Mouse (Mus musculus) MEL (cell line): ENCODE data around the gene Fads1. TPM values are rescaled to one million over a fixed set of nuclear protein-coding genes. Genes with fewer than 3 reads are reported as not detected.
"Not testable (repeated sequence)": the region's sequence is repeated elsewhere in the genome, so short reads cannot be mapped to it uniquely, and the experiment has no call there.

Experiments used
- DNase-seq: peaks from one replicate; pipeline ENCODE4 v3.0.0; 2011; ENCODE audit warnings: low read depth, low spot score
- H3K27ac ChIP-seq: 2 replicates; pipeline ENCODE4 v1.5.1; 2012; ENCODE audit warnings: low read depth, mild to moderate bottlenecking, control low read depth, low read length, moderate library complexity; ENCODE audit not compliant: control insufficient read depth
- H3K27me3 ChIP-seq, 2 experiments: fragments of 150-350 bp in 1 of 2; sonication (generic) in 1 of 2; 2 replicates each; pipeline ENCODE4 v1.6.1; 2012; ENCODE audit warnings: low read length in 2 of 2, mild to moderate bottlenecking in 2 of 2, improper control_type of control experiment in 1 of 2, moderate library complexity in 1 of 2; ENCODE audit not compliant: insufficient read depth in 2 of 2, control insufficient read depth in 1 of 2
- H3K36me3 ChIP-seq, 2 experiments: 2 replicates each; pipeline ENCODE4 v1.6.1; 2012 to 2014; ENCODE audit warnings: low read length in 2 of 2, improper control_type of control experiment in 1 of 2, inconsistent platforms in 1 of 2, mild to moderate bottlenecking in 1 of 2; ENCODE audit not compliant: insufficient read depth in 2 of 2, control insufficient read depth in 1 of 2
- H3K4me1 ChIP-seq, 2 experiments: fragments of 150-350 bp in 1 of 2; sonication (generic) in 1 of 2; 2 replicates each; pipeline ENCODE4 v1.6.1; 2012; ENCODE audit warnings: low read length in 2 of 2, improper control_type of control experiment in 1 of 2, mild to moderate bottlenecking in 1 of 2; ENCODE audit not compliant: insufficient read depth in 2 of 2, control insufficient read depth in 1 of 2
- H3K4me3 ChIP-seq, 2 experiments: fragments of 150-350 bp in 1 of 2; sonication (generic) in 1 of 2; 2 replicates each; pipeline ENCODE4 v1.5.1; 2012; ENCODE audit warnings: low read depth in 2 of 2, low read length in 2 of 2, mild to moderate bottlenecking in 2 of 2, moderate library complexity in 2 of 2, control low read depth in 1 of 2, improper control_type of control experiment in 1 of 2; ENCODE audit not compliant: control insufficient read depth in 1 of 2, insufficient read depth in 1 of 2
- H3K79me2 ChIP-seq: 2 replicates; pipeline ENCODE4 v1.6.1; 2012; ENCODE audit warnings: mild to moderate bottlenecking, low read length, moderate library complexity; ENCODE audit not compliant: control insufficient read depth, poor library complexity, insufficient read depth
- H3K9ac ChIP-seq: 2 replicates; pipeline ENCODE4 v1.6.1; 2012; ENCODE audit warnings: low read depth, mild to moderate bottlenecking, control low read depth, low read length, moderate library complexity; ENCODE audit not compliant: control insufficient read depth, poor library complexity, severe bottlenecking
- H3K9me3 ChIP-seq: fragments of 150-350 bp; sonication (generic); replicated peaks from 2 replicates; pipeline ENCODE4 v1.6.1; 2012; ENCODE audit warnings: mild to moderate bottlenecking, low read length, improper control_type of control experiment, moderate library complexity; ENCODE audit not compliant: insufficient read depth
- CHD2 ChIP-seq: IDR thresholded peaks from 2 replicates; pipeline ENCODE4 v1.6.1; 2011; ENCODE audit warnings: low read length, improper control_type of control experiment
- CTCF ChIP-seq, 3 experiments: IDR thresholded peaks in 2 of 3; conservative IDR thresholded peaks in 1 of 3; 2 replicates each; pipeline ENCODE4 v1.5.1; 2011 to 2012; ENCODE audit warnings: low read length in 3 of 3, low read depth in 2 of 3, mild to moderate bottlenecking in 2 of 3, improper control_type of control experiment in 1 of 3, inconsistent platforms in 1 of 3, mixed read lengths in 1 of 3, moderate library complexity in 1 of 3; ENCODE audit not compliant: control insufficient read depth in 1 of 3, insufficient read depth in 1 of 3, poor library complexity in 1 of 3, severe bottlenecking in 1 of 3
- ELF1 ChIP-seq: IDR thresholded peaks from 2 replicates; pipeline ENCODE4 v1.6.1; 2014; ENCODE audit warnings: low read depth, mild to moderate bottlenecking, inconsistent platforms, low read length, improper control_type of control experiment, moderate library complexity
- EP300 ChIP-seq, 2 experiments: IDR thresholded peaks; 2 replicates each; pipeline ENCODE4 v1.6.1; 2011; ENCODE audit warnings: improper control_type of control experiment in 2 of 2, low read length in 2 of 2, low read depth in 1 of 2, mild to moderate bottlenecking in 1 of 2
- GABPA ChIP-seq: IDR thresholded peaks from 2 replicates; pipeline ENCODE4 v1.6.1; 2012; ENCODE audit warnings: low read depth, mild to moderate bottlenecking, inconsistent platforms, low read length, improper control_type of control experiment, moderate library complexity
- HCFC1 ChIP-seq: IDR thresholded peaks from 2 replicates; pipeline ENCODE4 v1.6.1; 2012; ENCODE audit warnings: low read depth, mild to moderate bottlenecking, inconsistent platforms, low read length, improper control_type of control experiment, moderate library complexity
- MAFK ChIP-seq: IDR thresholded peaks from 2 replicates; pipeline ENCODE4 v1.6.1; 2011; ENCODE audit warnings: low read depth, mild to moderate bottlenecking, low read length, improper control_type of control experiment, borderline replicate concordance
- MAX ChIP-seq: IDR thresholded peaks from 2 replicates; pipeline ENCODE4 v1.6.1; 2011; ENCODE audit warnings: low read length, improper control_type of control experiment
- MAZ ChIP-seq: IDR thresholded peaks from 2 replicates; pipeline ENCODE4 v1.6.1; 2012; ENCODE audit warnings: low read depth, mild to moderate bottlenecking, inconsistent platforms, low read length, improper control_type of control experiment
- MEF2A ChIP-seq: IDR thresholded peaks from 2 replicates; pipeline ENCODE4 v1.6.1; 2014; ENCODE audit warnings: low read depth, mild to moderate bottlenecking, inconsistent platforms, low read length, improper control_type of control experiment; ENCODE audit not compliant: poor library complexity, insufficient replicate concordance, severe bottlenecking; ENCODE audit errors: extremely low read depth
- MXI1 ChIP-seq: IDR thresholded peaks from 2 replicates; pipeline ENCODE4 v1.6.1; 2011; ENCODE audit warnings: mild to moderate bottlenecking, low read depth, low read length, improper control_type of control experiment
- MYB ChIP-seq: IDR thresholded peaks from 2 replicates; pipeline ENCODE4 v1.6.1; 2011; ENCODE audit warnings: mild to moderate bottlenecking, low read depth, low read length, improper control_type of control experiment
- NELFE ChIP-seq: IDR thresholded peaks from 2 replicates; pipeline ENCODE4 v1.6.1; 2011; ENCODE audit warnings: low read depth, low read length, improper control_type of control experiment
- RAD21 ChIP-seq: IDR thresholded peaks from 2 replicates; pipeline ENCODE4 v1.6.1; 2011; ENCODE audit warnings: mild to moderate bottlenecking, low read depth, low read length, improper control_type of control experiment
- SMC3 ChIP-seq: IDR thresholded peaks from 2 replicates; pipeline ENCODE4 v1.6.1; 2011; ENCODE audit warnings: low read depth, low read length, improper control_type of control experiment
- TAL1 ChIP-seq: IDR thresholded peaks from 2 replicates; pipeline ENCODE4 v1.6.1; 2012; ENCODE audit warnings: mild to moderate bottlenecking, inconsistent platforms, low read length, moderate library complexity, mixed read lengths
- UBTF ChIP-seq: IDR thresholded peaks from 2 replicates; pipeline ENCODE4 v1.6.1; 2012; ENCODE audit warnings: low read depth, mild to moderate bottlenecking, inconsistent platforms, low read length, improper control_type of control experiment, moderate library complexity, borderline replicate concordance; ENCODE audit not compliant: insufficient read depth
- USF2 ChIP-seq, 2 experiments: IDR thresholded peaks; 2 replicates each; pipeline ENCODE4 v1.6.1; 2011 to 2012; ENCODE audit warnings: improper control_type of control experiment in 2 of 2, low read length in 2 of 2, borderline replicate concordance in 1 of 2, inconsistent platforms in 1 of 2, low read depth in 1 of 2, mild to moderate bottlenecking in 1 of 2; ENCODE audit not compliant: insufficient read depth in 1 of 2
- ZC3H11A ChIP-seq: IDR thresholded peaks from 2 replicates; pipeline ENCODE4 v1.6.1; 2012; ENCODE audit warnings: low read depth, mild to moderate bottlenecking, inconsistent platforms, low read length, improper control_type of control experiment
- ZKSCAN1 ChIP-seq: IDR thresholded peaks from 2 replicates; pipeline ENCODE4 v1.6.1; 2012; ENCODE audit warnings: low read depth, mild to moderate bottlenecking, inconsistent platforms, low read length, improper control_type of control experiment, moderate library complexity
- ZMIZ1 ChIP-seq: IDR thresholded peaks from 2 replicates; pipeline ENCODE4 v1.6.1; 2012; ENCODE audit warnings: low read depth, mild to moderate bottlenecking, inconsistent platforms, low read length, improper control_type of control experiment, moderate library complexity
- ZNF384 ChIP-seq: IDR thresholded peaks from 2 replicates; pipeline ENCODE4 v1.6.1; 2012; ENCODE audit warnings: low read depth, mild to moderate bottlenecking, inconsistent platforms, low read length, improper control_type of control experiment
- polyA plus RNA-seq, 2 experiments: library from polyadenylated mRNA; stranded (reverse) in 1 of 2; unstranded in 1 of 2; fragments of >175 nt in 1 of 2; fragments of >200 nt in 1 of 2; gene quantifications; 2 replicates each; pipeline versions ENCODE4 v1.2.1 to v1.2.4; 2012; ENCODE audit warnings: low replicate concordance in 2 of 2, low read depth in 1 of 2; ENCODE audit not compliant: insufficient read length in 2 of 2, insufficient read depth in 1 of 2, missing spikeins in 1 of 2
- total RNA-seq: library from RNA; depleted of rRNA; stranded (reverse); fragments of 300-350 nt; gene quantifications from 2 replicates; pipeline ENCODE4 v1.2.3, GENCODE M21; 2012

Gene Fads1
- total and polyA plus RNA-seq, 3 experiments = 36.7 to 69.7 TPM; not detected in 1

DNA sequence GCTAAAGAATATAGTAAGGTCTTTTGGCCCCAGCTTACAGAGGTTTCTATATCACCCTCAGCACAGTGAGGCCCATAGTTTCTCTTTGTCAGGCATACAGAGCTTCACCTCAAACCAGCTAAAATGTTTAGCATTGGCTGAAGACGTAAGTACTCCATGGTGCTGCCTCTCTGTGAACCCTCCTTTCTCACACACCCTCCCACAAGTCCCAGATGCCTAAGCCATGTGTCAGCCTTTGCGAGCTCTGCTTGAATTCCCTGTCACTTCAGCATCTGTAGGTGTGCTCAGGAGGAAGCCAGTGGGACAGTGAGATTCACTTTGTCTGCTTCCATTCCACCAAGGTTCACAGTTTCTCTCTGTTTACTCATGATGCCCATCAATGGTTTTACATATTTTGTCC lies 25.0 kb upstream of the Fads1 start:
- H3K9ac ChIP-seq = no peak overlapping the region
- no peak overlapping the region for H3K27ac ChIP-seq
- DNase-seq = no peak
- no peak for TF ChIP-seq ZNF384
- TF ChIP-seq RAD21 = no peak
- TF ChIP-seq MEF2A = no peak
- no peak for TF ChIP-seq MXI1
- no peak for TF ChIP-seq MAZ
- no peak for TF ChIP-seq CHD2
- TF ChIP-seq CTCF (IDR thresholded peaks at IDR 0.05 in 2 of 3, conservative IDR thresholded peaks at IDR 0.05 in 1 of 3; ENCODE audit: control insufficient read depth in 1 of 3, insufficient read depth in 1 of 3, low read depth in 2 of 3, low read length in 3 of 3, poor library complexity in 1 of 3, severe bottlenecking in 1 of 3) = no peak
- no peak for TF ChIP-seq ELF1
- TF ChIP-seq ZKSCAN1 = no peak
- TF ChIP-seq MAFK = no peak
- TF ChIP-seq SMC3 = no peak
- no peak for TF ChIP-seq UBTF
- no peak for TF ChIP-seq EP300 (IDR thresholded peaks at IDR 0.05; ENCODE audit: low read depth in 1 of 2, low read length in 2 of 2)
- TF ChIP-seq MAX = no peak
- no peak for TF ChIP-seq NELFE
- no peak for TF ChIP-seq USF2 (IDR thresholded peaks at IDR 0.05; ENCODE audit: borderline replicate concordance in 1 of 2, insufficient read depth in 1 of 2, low read depth in 1 of 2, low read length in 2 of 2)
- TF ChIP-seq TAL1 = no peak
- no peaks in the 10 kb centered on the region for H3K36me3 ChIP-seq
- H3K79me2 ChIP-seq = no peaks in the 10 kb centered on the region
- H3K9me3 ChIP-seq = no peaks in the 10 kb centered on the region
- H3K4me1 ChIP-seq = no peaks in the 10 kb centered on the region
- no peak overlapping the region for H3K4me3 ChIP-seq
- peaks cover 6 to 7% of the 10 kb centered on the region in 2 experiments for H3K27me3 ChIP-seq

DNA sequence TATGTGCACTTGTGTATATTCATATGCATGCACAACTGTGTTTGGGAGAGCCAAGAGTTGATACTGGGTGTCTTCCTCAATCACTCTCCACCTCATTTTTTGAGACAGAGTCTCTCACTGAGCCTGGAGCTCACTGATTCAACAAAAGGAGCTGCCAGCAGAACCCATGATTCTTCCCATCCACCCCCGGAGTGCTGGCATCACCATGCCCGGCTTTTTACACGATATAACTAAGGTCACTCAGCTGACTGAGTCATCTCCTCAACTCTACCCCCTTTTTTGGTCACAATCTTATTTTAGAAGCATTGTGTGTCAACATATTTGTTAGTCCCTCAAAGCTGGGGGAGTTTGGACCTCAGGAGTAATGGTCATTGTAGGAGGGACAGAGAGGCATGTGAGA lies 18.8 kb upstream of the Fads1 start:
- no peaks in the 10 kb centered on the region for H3K36me3 ChIP-seq
- no peaks in the 10 kb centered on the region for H3K79me2 ChIP-seq
- H3K4me3 ChIP-seq = no peak overlapping the region
- no peak for TF ChIP-seq ZMIZ1
- no peak for TF ChIP-seq NELFE
- TF ChIP-seq GABPA = no peak
- TF ChIP-seq MEF2A = no peak
- TF ChIP-seq MYB = no peak
- TF ChIP-seq CHD2 = no peak
- no peak for TF ChIP-seq ZC3H11A
- no peak for TF ChIP-seq HCFC1
- H3K9me3 ChIP-seq = no peaks in the 10 kb centered on the region
- no peak for DNase-seq
- no peak overlapping the region for H3K9ac ChIP-seq
- H3K27ac ChIP-seq = no peak overlapping the region
- peaks cover 0 to 3% of the 10 kb centered on the region in 2 experiments; a peak in 2 of 4 replicates for H3K27me3 ChIP-seq
- no peaks in the 10 kb centered on the region for H3K4me1 ChIP-seq

DNA sequence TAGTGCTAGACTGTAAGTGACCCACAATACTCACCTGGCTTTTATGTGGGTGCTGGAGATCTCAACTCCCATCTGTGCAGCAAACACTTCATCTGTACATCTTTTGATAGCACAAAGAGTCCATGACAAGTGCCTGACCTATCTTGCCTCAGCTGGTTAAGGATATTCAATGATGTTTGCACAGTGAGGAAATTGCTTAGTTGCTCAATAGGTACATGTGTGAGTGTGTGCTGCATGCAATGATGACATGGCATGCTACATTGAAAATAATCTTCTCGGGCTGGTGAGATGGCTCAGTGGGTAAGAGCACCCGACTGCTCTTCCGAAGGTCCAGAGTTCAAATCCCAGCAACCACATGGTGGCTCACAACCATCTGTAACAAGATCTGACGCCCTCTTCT lies 16.8 kb upstream of the Fads1 start:
- H3K27ac ChIP-seq, DNase-seq, H3K27me3 ChIP-seq, H3K79me2 ChIP-seq, H3K9me3 ChIP-seq, H3K4me1 ChIP-seq, H3K9ac ChIP-seq, H3K36me3 ChIP-seq, H3K4me3 ChIP-seq: not testable (repeated sequence)
